Mouse (Mus musculus): ENCODE data around the gene Pecam1.

DNA sequence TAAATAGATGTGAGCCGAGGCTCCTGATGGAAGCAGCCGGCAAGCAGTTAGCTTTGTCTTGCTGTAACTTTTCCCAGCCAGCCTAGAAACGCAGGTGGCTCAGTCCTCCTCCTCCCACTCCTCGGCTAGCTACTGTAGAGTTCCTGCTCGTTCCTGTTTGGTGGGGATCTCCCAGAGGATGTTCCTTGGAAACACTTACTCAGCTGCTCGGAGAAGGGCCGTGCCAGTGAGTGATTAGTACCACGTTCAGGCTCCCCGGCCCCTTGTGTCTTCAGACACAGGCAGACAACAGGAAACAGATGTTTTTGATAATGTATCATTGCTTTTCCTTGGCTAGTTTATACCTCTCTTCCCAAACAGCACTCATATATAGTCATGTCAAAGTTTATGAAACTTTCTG lies 45.3 kb upstream of the Pecam1 start:
- no peak for TF ChIP-seq CHD2 (IDR thresholded peaks at IDR 0.05; ENCODE audit: low read depth, low read length)
- no peak for TF ChIP-seq HCFC1 (IDR thresholded peaks at IDR 0.05; ENCODE audit: borderline replicate concordance, insufficient read depth, low read length)
- TF ChIP-seq ZC3H11A (IDR thresholded peaks at IDR 0.05; ENCODE audit: borderline replicate concordance, low read depth, low read length), result no peak
